Mouse (Mus musculus) limb, embryonic 15.5 days (tissue): ENCODE results near the gene Rps6kl1. TPM values are rescaled to one million over a fixed set of nuclear protein-coding genes. Genes with fewer than 3 reads are reported as not detected.

Source experiments
- ATAC-seq: fragments of 200-750 bp; cut with Nextera tagmentation; 2 replicates; pipeline ENCODE4 v1.8.0; 2017; ENCODE audit warnings: low read depth, moderate TSS enrichment; ENCODE audit not compliant: insufficient number of reproducible peaks, low FRiP score, low TSS enrichment
- H3K27ac ChIP-seq: fragments of 300-500 bp; sonication (generic); 2 replicates; pipeline ENCODE4 v1.5.1; 2015; ENCODE audit warnings: moderate library complexity, mild to moderate bottlenecking, inconsistent platforms
- H3K27me3 ChIP-seq: fragments of 300-500 bp; sonication (generic); 2 replicates; pipeline ENCODE4 v1.6.1; 2015; ENCODE audit warnings: inconsistent platforms
- H3K36me3 ChIP-seq: fragments of 300-500 bp; sonication (generic); 2 replicates; pipeline ENCODE4 v1.6.1; 2015; ENCODE audit warnings: inconsistent platforms
- H3K4me1 ChIP-seq: fragments of 300-500 bp; sonication (generic); 2 replicates; pipeline ENCODE4 v1.6.1; 2015; ENCODE audit warnings: inconsistent platforms
- H3K4me2 ChIP-seq: fragments of 300-500 bp; sonication (generic); 2 replicates; pipeline ENCODE4 v1.6.1; 2015; ENCODE audit warnings: mild to moderate bottlenecking, inconsistent platforms
- H3K4me3 ChIP-seq: fragments of 300-500 bp; sonication (generic); 2 replicates; pipeline ENCODE4 v1.5.1; 2015; ENCODE audit warnings: mild to moderate bottlenecking, inconsistent platforms
- H3K9ac ChIP-seq: fragments of 300-500 bp; sonication (generic); 2 replicates; pipeline ENCODE4 v1.6.1; 2015; ENCODE audit warnings: inconsistent platforms
- H3K9me3 ChIP-seq: fragments of 300-500 bp; sonication (generic); 2 replicates; pipeline ENCODE4 v1.6.1; 2016; ENCODE audit warnings: inconsistent platforms
- WGBS: fragments of 180-500 bp; shearing (Covaris S2); methylation state at CpG from one replicate; pipeline ENCODE4 v1.1.7; 2015; 5-methylcytosine and 5-hydroxymethylcytosine counted together
- polyA plus RNA-seq: library from polyadenylated mRNA; unstranded; fragments of >200 nt; fragmentation: Nextera tagmentation; extraction: Ambion mirVana; gene quantifications from 2 replicates; pipeline ENCODE4 v1.2.1, GENCODE M21; 2015

Rps6kl1 gene
- polyA plus RNA-seq, 1 experiment from 2014 or later: 0.88 TPM

- Histone ChIP-seq H3K9ac (no peak overlapping the region), H3K4me2 (no peak overlapping the region), H3K4me3 (no peak overlapping the region), H3K4me1 (peaks cover 25% of the 10 kb centered on the region), H3K9me3 (no peaks in the 10 kb centered on the region), H3K27ac (peak overlapping the region; percentile 57; the same call in 1 of the 2 replicates), H3K36me3 (no peaks in the 10 kb centered on the region), H3K27me3 (no peaks in the 10 kb centered on the region)
- 83% methylated on average over 11 of the region's 11 CpGs for WGBS
- no peak for ATAC-seq
Observed at GRCm38 (mm10) chr12:85095146-85095545, 55.9 kb downstream of the Rps6kl1 start.

- Histone ChIP-seq H3K4me2 (no peak overlapping the region), H3K4me1 (peaks cover 25% of the 10 kb centered on the region), H3K27me3 (no peaks in the 10 kb centered on the region), H3K4me3 (no peak overlapping the region), H3K9ac (no peak overlapping the region), H3K36me3 (peaks cover 1% of the 10 kb centered on the region; the same call in 1 of the 2 replicates), H3K27ac (peak overlapping the region; percentile 57; the same call in 1 of the 2 replicates), H3K9me3 (no peaks in the 10 kb centered on the region)
- 60% methylated on average over 10 of the region's 10 CpGs for whole genome bisulfite sequencing
- no peak for ATAC-seq
Observed at GRCm38 (mm10) chr12:85094706-85095105, 56.4 kb downstream of the Rps6kl1 start.

DNA sequence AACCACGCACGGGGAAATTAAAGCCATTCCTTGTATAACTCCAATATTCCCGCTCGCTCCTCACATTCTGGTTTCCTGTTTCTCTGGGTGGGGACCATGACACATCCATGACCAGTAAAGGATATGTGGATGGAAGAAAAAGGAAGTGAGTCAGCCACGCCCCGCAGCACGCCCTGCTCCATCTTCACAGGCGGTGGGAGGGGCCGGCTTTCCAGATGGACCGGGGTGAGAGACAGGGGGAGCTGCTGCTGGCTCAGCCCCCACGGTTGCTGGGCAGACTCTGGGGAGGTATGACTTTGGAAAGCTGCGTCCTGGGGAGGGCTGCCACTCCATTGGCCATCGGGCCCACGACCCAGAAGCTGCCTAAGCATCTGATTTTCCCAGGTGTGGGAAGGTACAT, 57.1 kb downstream of the Rps6kl1 start:
- peak overlapping the region; percentile 20; the same call in 1 of the 2 replicates for H3K4me2 ChIP-seq

GRCm38 (mm10) chr12:85092214-85092613, 58.9 kb downstream of the Rps6kl1 start:
- no peaks in the 10 kb centered on the region for H3K9me3 ChIP-seq
- H3K27me3 ChIP-seq: no peaks in the 10 kb centered on the region
- no peak overlapping the region for H3K9ac ChIP-seq
- 10% methylated on average over 3 of the region's 3 CpGs for WGBS
- H3K4me1 ChIP-seq: peaks cover 29% of the 10 kb centered on the region
- H3K4me3 ChIP-seq: no peak overlapping the region
- H3K4me2 ChIP-seq: no peak overlapping the region
- no peak overlapping the region for H3K27ac ChIP-seq
- peaks cover 25% of the 10 kb centered on the region; the same call in 1 of the 2 replicates for H3K36me3 ChIP-seq
- no peak for ATAC-seq

More for the DNA sequence above, 57.1 kb downstream of the Rps6kl1 start:
- Histone ChIP-seq H3K27ac (peak overlapping the region; percentile 57), H3K4me1 (peaks cover 25% of the 10 kb centered on the region), H3K36me3 (peaks cover 8% of the 10 kb centered on the region; the same call in 1 of the 2 replicates), H3K4me3 (no peak overlapping the region), H3K9me3 (no peaks in the 10 kb centered on the region), H3K9ac (no peak overlapping the region), H3K27me3 (no peaks in the 10 kb centered on the region)
- 16% methylated on average over 14 of the region's 14 CpGs for WGBS
- ATAC-seq: peak; percentile 33; the same call in 1 of the 2 replicates

GRCm38 (mm10) chr12:85091190-85091589, 59.9 kb downstream of the Rps6kl1 start:
- no peaks in the 10 kb centered on the region for H3K9me3 ChIP-seq
- H3K4me2 ChIP-seq: no peak overlapping the region
- WGBS: 88% methylated on average over 3 of the region's 3 CpGs
- no peak overlapping the region for H3K27ac ChIP-seq
- no peak for ATAC-seq
- peaks cover 32% of the 10 kb centered on the region for H3K36me3 ChIP-seq
- H3K27me3 ChIP-seq: no peaks in the 10 kb centered on the region
- H3K9ac ChIP-seq: no peak overlapping the region
- no peak overlapping the region for H3K4me3 ChIP-seq
- H3K4me1 ChIP-seq: peaks cover 25% of the 10 kb centered on the region

DNA sequence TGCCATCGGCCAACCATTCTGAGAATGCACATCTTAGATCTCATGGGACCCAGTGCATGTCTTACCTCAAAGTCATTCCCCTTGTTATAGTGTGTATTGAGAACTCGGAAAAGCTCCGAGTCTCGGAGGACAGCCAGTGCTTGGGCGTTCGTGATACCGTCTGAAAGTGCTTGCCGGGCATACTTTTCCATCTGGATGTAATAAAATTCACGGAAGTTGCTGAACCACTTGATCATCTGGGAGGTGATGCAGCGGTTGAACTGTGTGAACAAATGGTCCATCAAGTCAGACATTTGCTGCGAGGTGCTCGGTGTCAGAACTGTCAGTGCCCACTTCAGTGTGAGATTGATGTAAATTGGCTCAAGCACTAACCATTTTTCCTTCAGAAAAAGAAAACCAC, 63.2 kb downstream of the Rps6kl1 start:
- no peak for ATAC-seq
- 44% methylated on average over 12 of the region's 12 CpGs for WGBS
- Histone ChIP-seq H3K36me3 (peaks cover 32% of the 10 kb centered on the region), H3K4me1 (0 out of 2 replicates have a peak, but pooled peaks cover 4% of the 10 kb centered on the region), H3K9me3 (no peaks in the 10 kb centered on the region), H3K27ac (no peak overlapping the region), H3K9ac (no peak overlapping the region), H3K4me3 (no peak overlapping the region), H3K27me3 (no peaks in the 10 kb centered on the region), H3K4me2 (no peak overlapping the region)

Other genes starting within 250 kb of the Rps6kl1 start
- 122 and 128 TPM in 2 replicates for gene Fcf1, start 180.4 kb downstream of the Rps6kl1 start, polyA plus RNA-seq
- 9.4 and 11.5 TPM in 2 replicates for gene Arel1, start 180.4 kb downstream of the Rps6kl1 start, polyA plus RNA-seq
- 23.0 and 26.2 TPM in 2 replicates for gene Ylpm1, start 154.9 kb downstream of the Rps6kl1 start, polyA plus RNA-seq
- gene Prox2, start 40.5 kb downstream of the Rps6kl1 start, polyA plus RNA-seq: 3.6 and 3.9 TPM in 2 replicates
- gene Dlst, start 40.4 kb downstream of the Rps6kl1 start, polyA plus RNA-seq: 96.0 and 108 TPM in 2 replicates
- 15.5 and 18.4 TPM in 2 replicates for gene Pgf, start 26.5 kb upstream of the Rps6kl1 start, polyA plus RNA-seq
- gene Eif2b2, start 68.2 kb upstream of the Rps6kl1 start, polyA plus RNA-seq: 79.4 and 83.8 TPM in 2 replicates
- 8.1 and 9.4 TPM in 2 replicates for gene Mlh3, start 119.3 kb upstream of the Rps6kl1 start, polyA plus RNA-seq
- gene Acyp1, start 137.2 kb upstream of the Rps6kl1 start, polyA plus RNA-seq: 41.8 and 42.0 TPM in 2 replicates
- gene Zc2hc1c, start 137.3 kb upstream of the Rps6kl1 start, polyA plus RNA-seq: 1.9 and 2.2 TPM in 2 replicates
- gene Nek9, start 188.1 kb upstream of the Rps6kl1 start, polyA plus RNA-seq: 17.4 and 23.1 TPM in 2 replicates
- 361 and 367 TPM in 2 replicates for gene Tmed10, start 223.6 kb upstream of the Rps6kl1 start, polyA plus RNA-seq